Mouse (Mus musculus): ENCODE results near the gene Tradd. TPM values are rescaled to one million over a fixed set of nuclear protein-coding genes. Genes with fewer than 3 reads are reported as not detected.

Gene Tradd
- polyA plus RNA-seq, 1 experiment from 2014 or later = 35.5 TPM

GRCm38 (mm10) chr8:105217926-105218522, 46.4 kb downstream of the Tradd start:
- 79% methylated on average over 5 of the region's 5 CpGs for WGBS
- Histone ChIP-seq H3K9me3 (ENCODE audit: low read length) (no peaks in the 10 kb centered on the region), H3K27ac (ENCODE audit: low read length) (no peak overlapping the region), H3K9ac (replicated peaks; ENCODE audit: low read depth) (no peak overlapping the region), H3K4me3 (ENCODE audit: low read depth, low read length) (no peak overlapping the region), H3K4me1 (ENCODE audit: insufficient read depth, low read depth, low read length) (no peaks in the 10 kb centered on the region), H3K4me2 (replicated peaks; ENCODE audit: low read depth, low read length) (no peak overlapping the region), H3K36me3 (ENCODE audit: insufficient read depth, low read length) (0 out of 2 replicates have a peak, but pooled peaks cover 5% of the 10 kb centered on the region), H3K27me3 (replicated peaks; ENCODE audit: insufficient read depth, low read length) (no peaks in the 10 kb centered on the region)
- TF ChIP-seq EP300 (IDR thresholded peaks at IDR 0.05) (no peak), CTCF (IDR thresholded peaks at IDR 0.05) (peak; percentile 76)
- peak; percentile 80 for DNase-seq (ENCODE audit: low spot score)
- no peak for ATAC-seq

- Histone ChIP-seq H3K9ac (replicated peaks; ENCODE audit: low read depth) (no peak overlapping the region), H3K4me1 (ENCODE audit: insufficient read depth, low read depth, low read length) (no peaks in the 10 kb centered on the region), H3K4me3 (ENCODE audit: low read depth, low read length) (no peak overlapping the region), H3K36me3 (ENCODE audit: insufficient read depth, low read length) (0 out of 2 replicates have a peak, but pooled peaks cover 5% of the 10 kb centered on the region), H3K4me2 (replicated peaks; ENCODE audit: low read depth, low read length) (no peak overlapping the region), H3K27ac (ENCODE audit: low read length) (no peak overlapping the region), H3K27me3 (replicated peaks; ENCODE audit: insufficient read depth, low read length) (no peaks in the 10 kb centered on the region), H3K9me3 (ENCODE audit: low read length) (no peaks in the 10 kb centered on the region)
- ATAC-seq = no peak
- TF ChIP-seq EP300 (IDR thresholded peaks at IDR 0.05) (no peak), CTCF (IDR thresholded peaks at IDR 0.05) (peak; percentile 35)
- DNase-seq (ENCODE audit: low spot score) = no peak
- WGBS = 87% methylated on average over 5 of the region's 5 CpGs
Observed at GRCm38 (mm10) chr8:105214104-105214503, 50.3 kb downstream of the Tradd start.

GRCm38 (mm10) chr8:105209153-105210110, 55.0 kb downstream of the Tradd start:
- TF ChIP-seq CTCF (IDR thresholded peaks at IDR 0.05) (no peak), EP300 (IDR thresholded peaks at IDR 0.05) (no peak)
- Histone ChIP-seq H3K4me1 (ENCODE audit: insufficient read depth, low read depth, low read length) (no peaks in the 10 kb centered on the region), H3K27me3 (replicated peaks; ENCODE audit: insufficient read depth, low read length) (no peaks in the 10 kb centered on the region), H3K9ac (replicated peaks; ENCODE audit: low read depth) (no peak overlapping the region), H3K36me3 (ENCODE audit: insufficient read depth, low read length) (no peaks in the 10 kb centered on the region), H3K27ac (ENCODE audit: low read length) (no peak overlapping the region), H3K4me2 (replicated peaks; ENCODE audit: low read depth, low read length) (no peak overlapping the region), H3K4me3 (ENCODE audit: low read depth, low read length) (no peak overlapping the region), H3K9me3 (ENCODE audit: low read length) (no peaks in the 10 kb centered on the region)
- DNase-seq (ENCODE audit: low spot score) = no peak
- WGBS = 72% methylated on average over 1 of the region's 1 CpGs
- ATAC-seq = no peak

MicroRNAs encoded within 50 kb of the gene (microRNA counts, 519-probe panel; counts per million panel counts)
- microRNA mmu-miR-328 = 3,085 counts per million, percentile 15 among the panel's probes with 10 or more counts

Small RNA genes lying within 50 kb of the gene (microRNA-seq; reads per million reads assigned to microRNA genes)
- gene Gm27320 (not detected), gene Mir328 (309 reads per million, percentile 61 among the genes with 10 or more reads in this experiment)

Other genes starting within 250 kb of the Tradd start
- gene Ces3a, start 216.0 kb downstream of the Tradd start, polyA plus RNA-seq (2015; fragmentation: Nextera tagmentation; extraction: Ambion mirVana) = not detected in 2 replicates
- gene Ces3b, start 180.9 kb downstream of the Tradd start, polyA plus RNA-seq (2015; fragmentation: Nextera tagmentation; extraction: Ambion mirVana) = not detected in 2 replicates
- not detected in 2 replicates for gene Ces4a, start 132.8 kb downstream of the Tradd start, polyA plus RNA-seq (2015; fragmentation: Nextera tagmentation; extraction: Ambion mirVana)
- 29.0 and 31.5 TPM in 2 replicates for gene Cbfb, start 93.9 kb downstream of the Tradd start, polyA plus RNA-seq (2015; fragmentation: Nextera tagmentation; extraction: Ambion mirVana)
- gene D230025D16Rik, start 39.5 kb downstream of the Tradd start, polyA plus RNA-seq (2015; fragmentation: Nextera tagmentation; extraction: Ambion mirVana) = 82.6 and 91.3 TPM in 2 replicates
- 24.6 and 24.8 TPM in 2 replicates for gene B3gnt9, start 9.5 kb downstream of the Tradd start, polyA plus RNA-seq (2015; fragmentation: Nextera tagmentation; extraction: Ambion mirVana)
- 6.0 and 6.6 TPM in 2 replicates for gene Fbxl8, start within 50 bp of the Tradd start, polyA plus RNA-seq (2015; fragmentation: Nextera tagmentation; extraction: Ambion mirVana)
- 1.7 and 2.0 TPM in 2 replicates for gene Hsf4, start 5.2 kb upstream of the Tradd start, polyA plus RNA-seq (2015; fragmentation: Nextera tagmentation; extraction: Ambion mirVana)
- gene Nol3, start 11.5 kb upstream of the Tradd start, polyA plus RNA-seq (2015; fragmentation: Nextera tagmentation; extraction: Ambion mirVana) = 1.3 and 1.5 TPM in 2 replicates
- gene 4931428F04Rik, start 25.3 kb upstream of the Tradd start, polyA plus RNA-seq (2015; fragmentation: Nextera tagmentation; extraction: Ambion mirVana) = 2.4 and 2.7 TPM in 2 replicates
- gene Exoc3l, start 31.5 kb upstream of the Tradd start, polyA plus RNA-seq (2015; fragmentation: Nextera tagmentation; extraction: Ambion mirVana) = 34.5 and 34.6 TPM in 2 replicates
- gene E2f4, start 33.1 kb upstream of the Tradd start, polyA plus RNA-seq (2015; fragmentation: Nextera tagmentation; extraction: Ambion mirVana) = 29.8 and 32.7 TPM in 2 replicates
- 22.3 and 23.0 TPM in 2 replicates for gene Elmo3, start 41.0 kb upstream of the Tradd start, polyA plus RNA-seq (2015; fragmentation: Nextera tagmentation; extraction: Ambion mirVana)
- 4.2 and 7.5 TPM in 2 replicates for gene Lrrc29, start 61.7 kb upstream of the Tradd start, polyA plus RNA-seq (2015; fragmentation: Nextera tagmentation; extraction: Ambion mirVana)
- 116 and 141 TPM in 2 replicates for gene Tmem208, start 61.7 kb upstream of the Tradd start, polyA plus RNA-seq (2015; fragmentation: Nextera tagmentation; extraction: Ambion mirVana)
- 8.7 and 10.5 TPM in 2 replicates for gene Fhod1, start 83.3 kb upstream of the Tradd start, polyA plus RNA-seq (2015; fragmentation: Nextera tagmentation; extraction: Ambion mirVana)
- gene Slc9a5, start 84.2 kb upstream of the Tradd start, polyA plus RNA-seq (2015; fragmentation: Nextera tagmentation; extraction: Ambion mirVana) = 1.7 and 1.9 TPM in 2 replicates
- 0.20 and 0.26 TPM in 2 replicates for gene Plekhg4, start 108.7 kb upstream of the Tradd start, polyA plus RNA-seq (2015; fragmentation: Nextera tagmentation; extraction: Ambion mirVana)
- gene Kctd19, start 148.9 kb upstream of the Tradd start, polyA plus RNA-seq (2015; fragmentation: Nextera tagmentation; extraction: Ambion mirVana) = 0.14 and 0.38 TPM in 2 replicates
- gene Lrrc36, start 149.0 kb upstream of the Tradd start, polyA plus RNA-seq (2015; fragmentation: Nextera tagmentation; extraction: Ambion mirVana) = 3.7 and 3.9 TPM in 2 replicates
- 675 and 696 TPM in 2 replicates for gene Tppp3, start 206.9 kb upstream of the Tradd start, polyA plus RNA-seq (2015; fragmentation: Nextera tagmentation; extraction: Ambion mirVana)
- 40.6 and 41.7 TPM in 2 replicates for gene Zdhhc1, start 232.3 kb upstream of the Tradd start, polyA plus RNA-seq (2015; fragmentation: Nextera tagmentation; extraction: Ambion mirVana)

Data from lung, postnatal 0 days (tissue).